Comparison of ENCODE assay signal across 33 mouse cellular contexts in the genomic region with DNA sequence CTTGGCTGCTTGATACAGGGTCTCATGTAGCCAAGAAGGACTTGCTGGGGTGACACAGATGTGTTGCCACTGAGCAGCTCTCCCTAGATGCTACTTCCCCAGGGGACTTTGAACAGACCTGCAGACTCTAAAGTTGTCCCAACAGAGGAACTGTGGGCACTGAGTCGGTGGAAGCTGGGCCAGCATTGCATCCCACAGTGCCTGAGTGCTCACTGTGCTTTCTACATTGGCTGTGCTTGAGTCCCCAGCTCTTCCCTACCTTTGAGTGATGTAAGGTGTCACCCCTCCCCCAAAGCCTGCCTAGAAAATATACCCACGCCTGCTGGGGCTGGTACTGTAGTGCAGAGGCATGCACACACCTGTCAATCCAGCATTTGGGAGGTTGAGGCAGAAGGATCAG. TPM values are rescaled to one million over a fixed set of nuclear protein-coding genes. Genes with fewer than 3 reads are reported as not detected.
DNase-seq lines count a peak whose midpoint lies in the region; ATAC-seq and TF ChIP-seq lines count a peak whose summit lies in the region.
"Had no signal": no experiment of that assay in that cellular context is flagged by ENCODE, and none has a peak within 500 bp of the region (broad histone marks: within the 10 kb centered on the region; RNA-seq: fewer than 3 reads in every experiment).

No protein-coding gene starts in this region.

- H3K9me3 ChIP-seq in heart, postnatal 0 days (replicated peaks; ENCODE audit: control insufficient read depth, low read length): no peaks in the 10 kb centered on the region
- H3K9me3 ChIP-seq in heart, embryonic 12.5 days (replicated peaks): no peaks in the 10 kb centered on the region
- no peaks in the 10 kb centered on the region for H3K9me3 ChIP-seq in forebrain, postnatal 0 days (ENCODE audit: low read length)
- H3K9me3 ChIP-seq: embryonic facial prominence, embryonic 13.5 days; forebrain, embryonic 10.5 days; forebrain, embryonic 15.5 days; hindbrain, embryonic 12.5 days; kidney, embryonic 15.5 days; liver, embryonic 15.5 days; lung, embryonic 15.5 days; midbrain, embryonic 10.5 days; neural tube, embryonic 15.5 days had no signal

- no peak overlapping the region for H3K4me2 ChIP-seq in heart, postnatal 0 days (ENCODE audit: low read depth, low read length)
- H3K4me2 ChIP-seq in heart, embryonic 12.5 days: no peak overlapping the region
- H3K4me2 ChIP-seq in forebrain, postnatal 0 days (ENCODE audit: low read depth): no peak overlapping the region
- H3K4me2 ChIP-seq: embryonic facial prominence, embryonic 13.5 days; forebrain, embryonic 15.5 days; heart, embryonic 11.5 days; hindbrain, embryonic 12.5 days; kidney, embryonic 15.5 days; liver, embryonic 15.5 days; lung, embryonic 15.5 days; neural tube, embryonic 15.5 days had no signal

- WGBS in heart, postnatal 0 days: 72% methylated on average over 2 of the region's 2 CpGs
- WGBS in heart, embryonic 12.5 days: 52% methylated on average over 2 of the region's 2 CpGs
- 78% methylated on average over 2 of the region's 2 CpGs for WGBS in forebrain, postnatal 0 days

- H3K27ac ChIP-seq in heart, postnatal 0 days (ENCODE audit: low read depth): 0 out of 2 replicates have a peak overlapping the region, but pooled peaks have one; percentile 94
- no peak overlapping the region for H3K27ac ChIP-seq in heart, embryonic 12.5 days (ENCODE audit: poor library complexity, severe bottlenecking)
- peak overlapping the region; percentile 72 for H3K27ac ChIP-seq in left cerebral cortex, adult 2 months
- H3K27ac ChIP-seq in forebrain, postnatal 0 days (ENCODE audit: low read depth, low read length): no peak overlapping the region
- H3K27ac ChIP-seq: embryonic facial prominence, embryonic 13.5 days; forebrain, embryonic 10.5 days; forebrain, embryonic 15.5 days; hindbrain, embryonic 12.5 days; hindbrain, postnatal 0 days; kidney, embryonic 15.5 days; liver, embryonic 15.5 days; lung, embryonic 15.5 days; midbrain, embryonic 10.5 days; neural tube, embryonic 15.5 days had no signal

- H3K27me3 ChIP-seq in heart, postnatal 0 days (ENCODE audit: control insufficient read depth, insufficient read depth, low read length): no peaks in the 10 kb centered on the region
- no peaks in the 10 kb centered on the region for H3K27me3 ChIP-seq in heart, embryonic 12.5 days (replicated peaks)
- no peaks in the 10 kb centered on the region for H3K27me3 ChIP-seq in forebrain, postnatal 0 days (ENCODE audit: insufficient read depth, low read length)
- H3K27me3 ChIP-seq: embryonic facial prominence, embryonic 13.5 days; forebrain, embryonic 15.5 days; hindbrain, embryonic 12.5 days; kidney, embryonic 15.5 days; liver, embryonic 15.5 days; lung, embryonic 15.5 days; neural tube, embryonic 15.5 days; Patski had no signal

- H3K9ac ChIP-seq in heart, postnatal 0 days (replicated peaks; ENCODE audit: low read depth, low read length): 0 out of 2 replicates have a peak overlapping the region, but pooled peaks have one; percentile 2
- no peak overlapping the region for H3K9ac ChIP-seq in heart, embryonic 12.5 days
- no peak overlapping the region for H3K9ac ChIP-seq in forebrain, postnatal 0 days
- H3K9ac ChIP-seq: embryonic facial prominence, embryonic 13.5 days; forebrain, embryonic 15.5 days; hindbrain, embryonic 12.5 days; kidney, embryonic 15.5 days; liver, embryonic 15.5 days; lung, embryonic 15.5 days; neural tube, embryonic 15.5 days had no signal

- intact Hi-C loops in left cerebral cortex, adult 2 months (cut with DNase I): no loop called here

- H3K36me3 ChIP-seq in heart, postnatal 0 days (replicated peaks; ENCODE audit: control insufficient read depth, insufficient read depth, low read length): peaks cover 12% of the 10 kb centered on the region
- H3K36me3 ChIP-seq in heart, embryonic 12.5 days: peaks cover 30% of the 10 kb centered on the region
- H3K36me3 ChIP-seq in forebrain, postnatal 0 days (ENCODE audit: insufficient read depth): peaks cover 18% of the 10 kb centered on the region

- TF ChIP-seq CTCF in heart, postnatal 0 days (IDR thresholded peaks at IDR 0.05; ENCODE audit: low read depth): no peak
- TF ChIP-seq CTCF in left cerebral cortex, adult 2 months (IDR thresholded peaks at IDR 0.05): no peak
- TF ChIP-seq CTCF in forebrain, postnatal 0 days (IDR thresholded peaks at IDR 0.05; ENCODE audit: low read depth): no peak

- DNase-seq in adrenal gland, postnatal 14 days: peak; percentile 38
- no peak for DNase-seq in adrenal gland, adult 2 months
- no peak for DNase-seq in heart, postnatal 0 days (ENCODE audit: low spot score)
- DNase-seq in left cerebral cortex, adult 2 months (ENCODE audit: extremely low spot score in 1 of 2, low spot score in 2 of 2): no peak
- DNase-seq in left cerebral cortex, adult 11 months (ENCODE audit: low spot score): no peak
- peak; percentile 24 for DNase-seq in brain, adult 2 months (ENCODE audit: low read depth, low spot score)
- no peak for DNase-seq in forebrain, postnatal 0 days
- DNase-seq: adrenal gland, postnatal 25 days; cerebellum, adult 9-11 months; kidney, adult 11 months; kidney, postnatal 36 days; layer of hippocampus, postnatal 36 days; liver; retina, postnatal 1 day; right cerebral cortex, postnatal 14 days; thymus, postnatal 4 days had no signal

- H3K4me1 ChIP-seq in heart, postnatal 0 days (ENCODE audit: control insufficient read depth, insufficient read depth): peaks cover 14% of the 10 kb centered on the region
- H3K4me1 ChIP-seq in heart, embryonic 12.5 days (replicated peaks): peaks cover 9% of the 10 kb centered on the region
- no peaks in the 10 kb centered on the region for H3K4me1 ChIP-seq in forebrain, postnatal 0 days (ENCODE audit: insufficient read depth)
- H3K4me1 ChIP-seq: embryonic facial prominence, embryonic 13.5 days; forebrain, embryonic 15.5 days; kidney, embryonic 15.5 days; lung, embryonic 15.5 days; neural tube, embryonic 15.5 days had no signal

- H3K4me3 ChIP-seq in heart, postnatal 0 days (ENCODE audit: low read depth, low read length): no peak overlapping the region
- no peak overlapping the region for H3K4me3 ChIP-seq in heart, embryonic 12.5 days
- H3K4me3 ChIP-seq in left cerebral cortex, adult 2 months: no peak overlapping the region
- no peak overlapping the region for H3K4me3 ChIP-seq in forebrain, postnatal 0 days (ENCODE audit: low read depth, low read length)
- H3K4me3 ChIP-seq: embryonic facial prominence, embryonic 13.5 days; forebrain, embryonic 10.5 days; forebrain, embryonic 15.5 days; hindbrain, embryonic 12.5 days; kidney, embryonic 15.5 days; liver, embryonic 15.5 days; lung, embryonic 15.5 days; midbrain, embryonic 10.5 days; neural tube, embryonic 15.5 days had no signal

- ATAC-seq in heart, postnatal 0 days (ENCODE audit: insufficient read depth, low read depth): no peak
- no peak for ATAC-seq in heart, embryonic 12.5 days (ENCODE audit: insufficient number of reproducible peaks, low FRiP score)
- ATAC-seq in forebrain, postnatal 0 days: no peak
- ATAC-seq: forebrain, embryonic 15.5 days; hindbrain, postnatal 0 days; Patski had no signal

- no peak for TF ChIP-seq EP300 in heart, postnatal 0 days (IDR thresholded peaks at IDR 0.05; ENCODE audit: low read depth)

RNA-seq across cellular contexts. Expression of a gene that starts 1.9 kb away (rescaled TPM):
- total RNA-seq in adrenal gland, postnatal 14 days (2021): 76.6 and 87.5 TPM in 2 replicates
- total RNA-seq in adrenal gland, adult 2 months (2021): 100 to 1,000 TPM in 1 of 2 experiments, 10 to 100 TPM in 1; 92.6 to 121 TPM
- polyA plus RNA-seq in adrenal gland, adult 2 months (2012; rRNA removed): 100 and 184 TPM in 2 replicates
- total RNA-seq in heart, postnatal 0 days (2014; rRNA removed; ENCODE audit: low replicate concordance): 47.4 and 88.5 TPM in 2 replicates
- 5.9 and 9.4 TPM in 2 replicates for polyA plus RNA-seq in heart, postnatal 0 days (2015; fragmentation: Nextera tagmentation; extraction: Ambion mirVana)
- polyA plus RNA-seq in heart, embryonic 12.5 days (2016; fragmentation: Nextera tagmentation; extraction: Ambion mirVana): 0.05 and 0.12 TPM in 2 replicates
- 1 to 10 TPM; 5.0 to 7.4 TPM for total RNA-seq in left cerebral cortex, adult 2 months (2021)
- 0.08 and 0.52 TPM in 2 replicates for total RNA-seq in forebrain, postnatal 0 days (2014; rRNA removed)
- polyA plus RNA-seq in forebrain, postnatal 0 days (2015; fragmentation: Nextera tagmentation; extraction: Ambion mirVana): 0.02 TPM in 1 of 2 replicates, not detected in the other
- total RNA-seq: megakaryocyte progenitor cell, adult 5-6 weeks; monocyte, adult 5-6 weeks had no signal

RNA-seq across cellular contexts. Expression of a gene that starts 9.7 kb away (rescaled TPM):
- 91.4 and 109 TPM in 2 replicates for total RNA-seq in adrenal gland, postnatal 14 days (2021)
- total RNA-seq in adrenal gland, adult 2 months (2021): 10 to 100 TPM; 59.5 to 71.9 TPM
- 42.9 and 91.7 TPM in 2 replicates for polyA plus RNA-seq in adrenal gland, adult 2 months (2012; rRNA removed)
- 23.3 and 58.8 TPM in 2 replicates for total RNA-seq in heart, postnatal 0 days (2014; rRNA removed; ENCODE audit: low replicate concordance)
- polyA plus RNA-seq in heart, postnatal 0 days (2015; fragmentation: Nextera tagmentation; extraction: Ambion mirVana): 55.7 and 58.3 TPM in 2 replicates
- polyA plus RNA-seq in heart, embryonic 12.5 days (2016; fragmentation: Nextera tagmentation; extraction: Ambion mirVana): 0.09 and 0.17 TPM in 2 replicates
- under 1 TPM; 0.38 to 0.68 TPM for total RNA-seq in left cerebral cortex, adult 2 months (2021)
- 2.7 and 3.2 TPM in 2 replicates for total RNA-seq in forebrain, postnatal 0 days (2014; rRNA removed)
- polyA plus RNA-seq in forebrain, postnatal 0 days (2015; fragmentation: Nextera tagmentation; extraction: Ambion mirVana): 2.4 and 3.9 TPM in 2 replicates
- total RNA-seq: megakaryocyte progenitor cell, adult 5-6 weeks; MEL; monocyte, adult 5-6 weeks had no signal

RNA-seq across cellular contexts. Expression of a gene that starts 14.1 kb away (rescaled TPM):
- 58.3 and 63.2 TPM in 2 replicates for total RNA-seq in adrenal gland, postnatal 14 days (2021)
- 10 to 100 TPM; 23.9 to 45.5 TPM for total RNA-seq in adrenal gland, adult 2 months (2021)
- polyA plus RNA-seq in adrenal gland, adult 2 months (2012; rRNA removed): 134 and 212 TPM in 2 replicates
- total RNA-seq in heart, postnatal 0 days (2014; rRNA removed; ENCODE audit: low replicate concordance): 4.5 and 5.1 TPM in 2 replicates
- polyA plus RNA-seq in heart, postnatal 0 days (2015; fragmentation: Nextera tagmentation; extraction: Ambion mirVana): 9.0 and 10.0 TPM in 2 replicates
- polyA plus RNA-seq in heart, embryonic 12.5 days (2016; fragmentation: Nextera tagmentation; extraction: Ambion mirVana): 0.18 TPM in 1 of 2 replicates, not detected in the other
- 1 to 10 TPM; 4.2 to 6.1 TPM for total RNA-seq in left cerebral cortex, adult 2 months (2021)
- not detected in 2 replicates for total RNA-seq in forebrain, postnatal 0 days (2014; rRNA removed)
- 0.33 and 0.46 TPM in 2 replicates for polyA plus RNA-seq in forebrain, postnatal 0 days (2015; fragmentation: Nextera tagmentation; extraction: Ambion mirVana)
- total RNA-seq: MEL; monocyte, adult 5-6 weeks had no signal
- polyA plus RNA-seq: forebrain, embryonic 10.5 days; heart, embryonic 11.5 days; midbrain, embryonic 10.5 days; stomach, embryonic 14.5 days had no signal

RNA-seq across cellular contexts. Expression of a gene that starts 28.3 kb away (rescaled TPM):
- 52.5 and 60.1 TPM in 2 replicates for total RNA-seq in adrenal gland, postnatal 14 days (2021)
- total RNA-seq in adrenal gland, adult 2 months (2021): 10 to 100 TPM; 52.7 to 63.7 TPM
- 93.5 and 97.9 TPM in 2 replicates for polyA plus RNA-seq in adrenal gland, adult 2 months (2012; rRNA removed)
- 23.9 and 35.9 TPM in 2 replicates for total RNA-seq in heart, postnatal 0 days (2014; rRNA removed; ENCODE audit: low replicate concordance)
- 52.1 TPM in 2 replicates for polyA plus RNA-seq in heart, postnatal 0 days (2015; fragmentation: Nextera tagmentation; extraction: Ambion mirVana)
- polyA plus RNA-seq in heart, embryonic 12.5 days (2016; fragmentation: Nextera tagmentation; extraction: Ambion mirVana): 93.1 and 95.1 TPM in 2 replicates
- total RNA-seq in left cerebral cortex, adult 2 months (2021): 100 to 1,000 TPM; 102 to 109 TPM
- total RNA-seq in forebrain, postnatal 0 days (2014; rRNA removed): 79.9 and 96.4 TPM in 2 replicates
- polyA plus RNA-seq in forebrain, postnatal 0 days (2015; fragmentation: Nextera tagmentation; extraction: Ambion mirVana): 99.9 and 114 TPM in 2 replicates

RNA-seq across cellular contexts. Expression of a gene that starts 32.4 kb away (rescaled TPM):
- 11.9 and 15.2 TPM in 2 replicates for total RNA-seq in adrenal gland, postnatal 14 days (2021)
- total RNA-seq in adrenal gland, adult 2 months (2021): 10 to 100 TPM in 1 of 2 experiments, 1 to 10 TPM in 1; 6.3 to 10.2 TPM
- 32.9 and 36.5 TPM in 2 replicates for polyA plus RNA-seq in adrenal gland, adult 2 months (2012; rRNA removed)
- total RNA-seq in heart, postnatal 0 days (2014; rRNA removed; ENCODE audit: low replicate concordance): 7.9 and 10.4 TPM in 2 replicates
- 0.81 and 0.93 TPM in 2 replicates for polyA plus RNA-seq in heart, postnatal 0 days (2015; fragmentation: Nextera tagmentation; extraction: Ambion mirVana)
- 0.44 and 0.57 TPM in 2 replicates for polyA plus RNA-seq in heart, embryonic 12.5 days (2016; fragmentation: Nextera tagmentation; extraction: Ambion mirVana)
- total RNA-seq in left cerebral cortex, adult 2 months (2021): 100 to 1,000 TPM; 117 to 125 TPM
- 71.0 and 76.4 TPM in 2 replicates for total RNA-seq in forebrain, postnatal 0 days (2014; rRNA removed)
- polyA plus RNA-seq in forebrain, postnatal 0 days (2015; fragmentation: Nextera tagmentation; extraction: Ambion mirVana): 15.6 and 18.1 TPM in 2 replicates

Comparison
In these comparisons a context has a peak if more than half of its experiments do, and no peak if none do; other contexts are left out.
1. DNase-seq: peak in adrenal gland, postnatal 14 days (single experiment) and brain, adult 2 months (single experiment); none in adrenal gland, adult 2 months (single experiment), heart, postnatal 0 days (single experiment), left cerebral cortex, adult 2 months (0 of 2), left cerebral cortex, adult 11 months (single experiment) and forebrain, postnatal 0 days (single experiment).
2. H3K27ac ChIP-seq: peak in heart, postnatal 0 days (single experiment) and left cerebral cortex, adult 2 months (single experiment); none in heart, embryonic 12.5 days (single experiment) and forebrain, postnatal 0 days (single experiment).